Mouse (Mus musculus): ENCODE results near the gene Ormdl3. TPM values are rescaled to one million over a fixed set of nuclear protein-coding genes. Genes with fewer than 3 reads are reported as not detected.

Ormdl3 gene
- polyA plus RNA-seq, 1 experiment from 2014 or later: 127 TPM

Other genes starting within 250 kb of the Ormdl3 start
- gene Ppp1r1b, start 239.0 kb downstream of the Ormdl3 start, polyA plus RNA-seq (2015; fragmentation: Nextera tagmentation; extraction: Ambion mirVana): 69.7 and 72.4 TPM in 2 replicates
- 52.8 and 56.3 TPM in 2 replicates for gene Stard3, start 229.0 kb downstream of the Ormdl3 start, polyA plus RNA-seq (2015; fragmentation: Nextera tagmentation; extraction: Ambion mirVana)
- gene Tcap, start 203.6 kb downstream of the Ormdl3 start, polyA plus RNA-seq (2015; fragmentation: Nextera tagmentation; extraction: Ambion mirVana): 0.23 and 0.26 TPM in 2 replicates
- 0.21 and 0.86 TPM in 2 replicates for gene Pnmt, start 200.9 kb downstream of the Ormdl3 start, polyA plus RNA-seq (2015; fragmentation: Nextera tagmentation; extraction: Ambion mirVana)
- gene Pgap3, start 186.9 kb downstream of the Ormdl3 start, polyA plus RNA-seq (2015; fragmentation: Nextera tagmentation; extraction: Ambion mirVana): 7.4 and 9.4 TPM in 2 replicates
- 4.9 and 6.2 TPM in 2 replicates for gene Erbb2, start 174.9 kb downstream of the Ormdl3 start, polyA plus RNA-seq (2015; fragmentation: Nextera tagmentation; extraction: Ambion mirVana)
- gene Mien1, start 148.4 kb downstream of the Ormdl3 start, polyA plus RNA-seq (2015; fragmentation: Nextera tagmentation; extraction: Ambion mirVana): 243 and 253 TPM in 2 replicates
- 0.51 and 0.70 TPM in 2 replicates for gene Grb7, start 141.0 kb downstream of the Ormdl3 start, polyA plus RNA-seq (2015; fragmentation: Nextera tagmentation; extraction: Ambion mirVana)
- not detected in 2 replicates for gene Ikzf3, start 41.3 kb downstream of the Ormdl3 start, polyA plus RNA-seq (2015; fragmentation: Nextera tagmentation; extraction: Ambion mirVana)
- gene Zpbp2, start 36.3 kb downstream of the Ormdl3 start, polyA plus RNA-seq (2015; fragmentation: Nextera tagmentation; extraction: Ambion mirVana): 0.25 TPM in 1 of 2 replicates, not detected in the other
- not detected in 2 replicates for gene Lrrc3c, start 10.9 kb upstream of the Ormdl3 start, polyA plus RNA-seq (2015; fragmentation: Nextera tagmentation; extraction: Ambion mirVana)
- gene Gm12355, start 38.3 kb upstream of the Ormdl3 start, polyA plus RNA-seq (2015; fragmentation: Nextera tagmentation; extraction: Ambion mirVana): 0.61 and 1.0 TPM in 2 replicates
- gene Gsdma3, start 39.0 kb upstream of the Ormdl3 start, polyA plus RNA-seq (2015; fragmentation: Nextera tagmentation; extraction: Ambion mirVana): not detected in 2 replicates
- gene Gsdma2, start 59.4 kb upstream of the Ormdl3 start, polyA plus RNA-seq (2015; fragmentation: Nextera tagmentation; extraction: Ambion mirVana): not detected in 2 replicates
- gene Gsdma, start 77.0 kb upstream of the Ormdl3 start, polyA plus RNA-seq (2015; fragmentation: Nextera tagmentation; extraction: Ambion mirVana): not detected in 2 replicates
- gene Psmd3, start 95.2 kb upstream of the Ormdl3 start, polyA plus RNA-seq (2015; fragmentation: Nextera tagmentation; extraction: Ambion mirVana): 197 and 201 TPM in 2 replicates
- not detected in 2 replicates for gene Csf3, start 113.9 kb upstream of the Ormdl3 start, polyA plus RNA-seq (2015; fragmentation: Nextera tagmentation; extraction: Ambion mirVana)
- 88.8 and 93.7 TPM in 2 replicates for gene Med24, start 142.1 kb upstream of the Ormdl3 start, polyA plus RNA-seq (2015; fragmentation: Nextera tagmentation; extraction: Ambion mirVana)
- gene Thra, start 153.3 kb upstream of the Ormdl3 start, polyA plus RNA-seq (2015; fragmentation: Nextera tagmentation; extraction: Ambion mirVana): 177 and 182 TPM in 2 replicates
- 3.8 and 4.0 TPM in 2 replicates for gene Nr1d1, start 188.0 kb upstream of the Ormdl3 start, polyA plus RNA-seq (2015; fragmentation: Nextera tagmentation; extraction: Ambion mirVana)
- gene Msl1, start 208.1 kb upstream of the Ormdl3 start, polyA plus RNA-seq (2015; fragmentation: Nextera tagmentation; extraction: Ambion mirVana): 27.7 and 32.0 TPM in 2 replicates
- 52.5 and 54.6 TPM in 2 replicates for gene Casc3, start 217.5 kb upstream of the Ormdl3 start, polyA plus RNA-seq (2015; fragmentation: Nextera tagmentation; extraction: Ambion mirVana)
- gene Rapgefl1, start 249.4 kb upstream of the Ormdl3 start, polyA plus RNA-seq (2015; fragmentation: Nextera tagmentation; extraction: Ambion mirVana): 4.5 and 7.3 TPM in 2 replicates

Measured in forebrain, embryonic 16.5 days (tissue).